Mouse (Mus musculus): ENCODE measurements around the gene Tsn. TPM values are rescaled to one million over a fixed set of nuclear protein-coding genes. Genes with fewer than 3 reads are reported as not detected.

Tsn gene
- polyA plus RNA-seq, 1 experiment from 2014 or later = 474 TPM

Other genes with a start within 250 kb of the Tsn start
- 0.17 and 0.25 TPM in 2 replicates for gene Gm29106, start 135.2 kb downstream of the Tsn start, polyA plus RNA-seq (2015; fragmentation: Nextera tagmentation; extraction: Ambion mirVana)
- 61.0 and 62.4 TPM in 2 replicates for gene Nifk, start 10.1 kb upstream of the Tsn start, polyA plus RNA-seq (2015; fragmentation: Nextera tagmentation; extraction: Ambion mirVana)
- gene Clasp1, start 77.3 kb upstream of the Tsn start, polyA plus RNA-seq (2015; fragmentation: Nextera tagmentation; extraction: Ambion mirVana) = 84.0 and 96.5 TPM in 2 replicates